Mouse (Mus musculus): ENCODE data around the gene Gamt.
A peak's percentile ranks its signal among the peaks of the same experiment; 100 is the strongest.
"Not testable (repeated sequence)": the region's sequence is repeated elsewhere in the genome, so short reads cannot be mapped to it uniquely, and the experiment has no call there.

Gamt gene

DNA sequence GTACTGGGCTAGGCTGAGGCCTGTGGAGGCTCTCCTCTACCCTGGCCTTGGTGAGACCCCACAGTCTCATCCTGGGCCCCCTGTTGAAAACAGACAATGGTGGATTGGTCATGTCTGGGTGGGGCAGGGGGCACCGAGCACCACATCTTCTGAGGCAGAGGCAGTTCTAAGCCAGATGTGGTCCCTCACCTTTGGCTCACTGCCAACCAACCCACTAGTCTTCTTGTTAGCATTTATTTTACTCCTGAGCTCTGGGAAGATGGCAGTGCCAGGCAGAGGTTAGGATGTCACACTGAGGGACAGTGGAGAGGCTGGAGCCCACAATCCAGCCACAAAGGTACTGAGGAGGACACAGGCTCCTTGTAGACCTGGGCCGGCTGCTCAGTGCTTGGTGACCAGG lies 2.9 kb downstream of the Gamt start:
- DNase-seq: no peak

DNA sequence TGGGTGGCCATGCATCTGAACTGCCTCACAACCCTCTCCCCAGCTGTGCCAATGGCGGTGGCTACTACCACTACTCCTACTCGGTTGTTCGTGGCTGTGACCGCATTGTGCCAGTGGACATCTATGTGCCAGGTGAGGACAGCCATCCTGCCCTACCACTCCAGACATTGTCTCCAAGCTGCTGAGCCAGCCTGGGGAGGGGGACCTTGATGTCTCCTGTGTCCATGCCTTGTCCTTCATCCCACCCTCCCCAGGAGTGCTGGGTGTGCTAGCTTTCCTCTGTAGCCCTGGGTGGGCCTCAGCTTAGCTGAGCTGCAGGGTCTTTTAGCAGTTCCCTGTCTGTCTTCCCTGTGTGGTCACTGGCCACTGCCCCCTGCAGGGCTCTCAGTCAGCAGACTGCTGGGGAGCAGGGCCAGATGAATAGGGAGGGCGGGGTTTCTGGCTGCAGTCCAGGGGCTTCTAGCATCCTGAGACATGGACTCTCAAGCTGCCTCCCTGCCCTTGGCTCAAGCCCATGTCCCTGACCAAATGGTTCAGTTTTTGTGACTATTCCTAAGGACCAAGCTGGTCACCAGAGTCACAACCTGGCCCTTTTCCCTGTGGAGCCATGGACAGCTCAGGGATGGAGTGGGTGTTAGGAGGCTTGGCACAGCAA lies 4.8 kb downstream of the Gamt start:
- peak; percentile 72 for DNase-seq

DNA sequence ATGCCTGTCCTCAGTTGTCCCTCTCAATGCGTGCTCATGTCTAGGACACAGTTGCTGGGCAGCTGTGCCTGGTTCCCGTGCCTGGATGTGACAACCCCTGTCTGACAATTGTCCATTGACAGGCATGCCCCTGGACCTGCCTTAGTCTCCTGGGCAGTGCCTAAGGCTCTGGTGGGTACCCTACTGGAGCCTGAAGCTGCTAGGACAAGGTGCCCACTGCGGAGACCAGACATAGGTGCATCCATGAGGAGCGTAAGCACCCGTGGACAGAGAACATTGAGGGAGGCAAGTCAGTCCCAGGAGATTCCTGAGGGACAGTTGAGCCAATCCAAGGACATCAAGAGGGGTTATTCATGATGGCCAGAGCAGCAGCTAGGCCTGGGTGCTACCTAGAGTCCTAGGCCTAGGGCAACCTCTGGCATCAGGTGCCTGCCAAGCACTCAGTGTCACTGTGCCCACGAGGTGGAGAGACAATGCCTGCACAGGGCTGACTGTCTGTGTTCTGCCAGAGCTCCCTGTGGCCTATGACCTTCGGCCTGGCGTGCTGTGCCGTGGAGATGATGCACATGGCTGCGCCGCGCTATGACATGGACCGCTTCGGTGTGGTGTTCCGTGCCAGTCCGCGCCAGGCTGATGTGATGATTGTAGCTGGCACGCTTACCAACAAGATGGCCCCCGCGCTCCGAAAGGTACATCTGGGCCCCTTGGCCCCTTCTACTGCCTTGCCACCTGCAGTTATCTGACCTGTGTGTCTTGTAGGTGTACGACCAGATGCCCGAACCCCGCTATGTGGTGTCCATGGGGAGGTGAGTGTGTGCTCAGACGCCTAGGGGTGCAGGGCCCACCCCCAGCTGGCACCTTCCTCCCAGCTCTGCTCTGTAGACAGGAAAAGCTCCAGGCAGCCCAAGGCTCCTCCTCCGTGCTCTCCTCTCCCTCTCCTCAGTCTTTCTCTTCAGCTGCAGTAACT lies 6.2 kb downstream of the Gamt start:
- no peak for DNase-seq

DNA sequence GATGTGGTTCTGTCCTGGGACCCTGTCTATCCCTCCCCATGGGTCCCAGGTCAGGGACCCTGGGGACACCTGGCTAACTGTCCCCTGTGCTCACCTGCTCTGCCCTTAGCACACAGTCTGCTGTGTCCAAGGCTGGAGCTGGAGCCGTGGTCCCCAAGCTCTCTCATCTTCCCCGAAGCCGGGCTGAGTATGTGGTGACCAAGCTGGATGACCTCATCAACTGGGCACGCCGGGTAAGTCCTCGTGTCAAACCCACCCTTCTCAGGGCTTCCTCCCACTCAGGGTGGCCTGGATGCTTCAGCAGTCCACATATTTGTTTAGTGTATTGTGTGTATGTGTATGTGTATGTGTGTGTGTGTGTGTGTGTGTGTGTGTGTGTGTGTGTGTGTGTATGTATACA lies 7.3 kb downstream of the Gamt start:
- DNase-seq: no peak

DNA sequence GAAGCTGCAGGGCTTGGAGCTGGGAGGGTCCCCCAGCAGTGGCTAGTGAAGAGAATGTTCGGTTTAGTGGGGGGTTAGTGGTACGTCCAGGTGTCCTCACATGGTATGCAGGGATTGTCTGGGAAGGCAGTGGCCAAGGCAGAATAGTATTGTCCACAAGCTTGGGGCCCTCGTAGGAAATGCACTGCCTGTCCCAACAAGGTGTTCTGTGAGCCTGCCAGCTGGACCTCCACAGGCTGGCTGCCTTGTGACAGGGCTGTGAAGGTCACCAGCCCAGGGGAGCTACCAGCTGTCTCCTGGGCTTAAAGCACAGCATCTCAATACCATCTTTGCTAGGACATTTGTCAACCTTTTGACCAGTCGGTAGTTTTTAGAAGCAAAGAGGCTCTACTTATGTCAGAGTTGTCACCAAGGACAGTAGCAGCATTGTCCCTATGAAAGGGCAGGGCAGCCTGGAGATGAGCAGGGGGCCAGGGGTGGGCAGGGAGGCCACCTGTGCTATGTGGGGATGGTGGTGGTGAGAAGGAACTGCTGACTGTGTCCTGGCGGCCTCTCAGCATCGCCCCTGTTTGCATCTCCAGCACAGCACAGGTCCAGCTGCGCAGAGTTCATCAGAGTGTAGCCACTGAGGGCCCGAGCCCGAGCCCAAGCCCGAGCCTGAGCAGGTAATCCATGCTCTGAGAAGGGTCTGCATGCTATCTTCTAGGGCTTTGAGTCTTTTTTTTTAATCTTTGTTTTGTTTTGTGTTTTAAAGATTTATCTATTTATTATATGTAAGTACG lies 8.1 kb downstream of the Gamt start:
- DNase-seq: no peak

DNA sequence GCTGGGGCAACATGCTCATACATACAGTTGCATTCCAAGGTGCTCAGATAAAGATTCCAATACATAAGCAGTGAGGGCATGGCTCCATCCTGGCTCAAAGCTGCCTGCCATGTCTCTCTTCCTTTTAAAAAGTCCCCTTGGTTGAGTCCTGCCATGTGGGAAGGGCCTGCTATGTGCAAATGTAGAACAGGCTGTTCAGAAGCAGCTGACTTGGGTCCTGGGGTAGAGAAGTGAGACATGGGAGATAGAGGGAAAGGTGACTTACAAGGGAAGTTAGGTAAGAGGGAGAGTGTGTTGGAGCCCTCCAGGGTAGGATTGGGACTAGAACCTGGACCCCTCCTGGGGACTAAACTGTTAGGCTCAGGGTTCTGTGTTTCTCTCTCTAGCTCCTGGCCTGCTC lies 8.8 kb downstream of the Gamt start:
- DNase-seq: no peak

DNA sequence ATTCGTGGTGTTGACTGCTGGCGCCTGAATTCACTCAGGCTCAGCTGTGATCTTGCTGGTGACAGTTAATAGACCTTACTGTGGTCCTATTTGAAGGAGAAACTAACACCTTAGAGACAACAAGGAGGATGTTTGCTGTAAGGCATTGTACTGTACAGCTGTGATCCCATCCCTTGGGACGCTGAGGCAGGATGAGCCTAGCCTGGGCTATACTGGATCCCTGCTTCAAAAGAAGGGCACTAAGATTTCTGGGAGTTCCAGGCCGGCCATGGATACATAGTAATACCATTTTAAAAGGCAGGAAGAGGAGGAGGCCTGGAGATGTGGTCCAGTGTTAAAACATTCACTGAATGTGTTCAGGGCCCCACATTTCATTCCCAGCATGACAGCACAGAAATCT lies 10.2 kb downstream of the Gamt start:
- no peak for DNase-seq

DNA sequence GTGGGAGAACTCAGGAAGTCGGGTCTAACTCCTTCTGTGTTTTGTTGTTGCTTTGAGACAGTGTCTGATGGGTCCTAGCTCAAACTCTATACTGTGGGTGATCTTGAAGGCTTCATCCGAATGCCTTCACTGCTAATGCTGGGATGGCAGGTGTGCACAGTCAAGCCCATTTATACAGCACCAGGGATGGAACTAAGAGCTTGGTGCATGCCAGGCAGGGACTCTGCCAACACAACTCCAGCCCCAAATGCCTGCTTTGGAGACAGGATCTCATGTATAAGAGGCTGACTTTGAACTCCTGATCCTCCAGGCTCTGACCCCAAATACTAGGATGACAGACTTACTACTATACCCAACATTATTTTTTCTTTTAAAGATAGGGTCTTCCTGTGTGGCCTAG lies 10.8 kb downstream of the Gamt start:
- DNase-seq: no peak

DNA sequence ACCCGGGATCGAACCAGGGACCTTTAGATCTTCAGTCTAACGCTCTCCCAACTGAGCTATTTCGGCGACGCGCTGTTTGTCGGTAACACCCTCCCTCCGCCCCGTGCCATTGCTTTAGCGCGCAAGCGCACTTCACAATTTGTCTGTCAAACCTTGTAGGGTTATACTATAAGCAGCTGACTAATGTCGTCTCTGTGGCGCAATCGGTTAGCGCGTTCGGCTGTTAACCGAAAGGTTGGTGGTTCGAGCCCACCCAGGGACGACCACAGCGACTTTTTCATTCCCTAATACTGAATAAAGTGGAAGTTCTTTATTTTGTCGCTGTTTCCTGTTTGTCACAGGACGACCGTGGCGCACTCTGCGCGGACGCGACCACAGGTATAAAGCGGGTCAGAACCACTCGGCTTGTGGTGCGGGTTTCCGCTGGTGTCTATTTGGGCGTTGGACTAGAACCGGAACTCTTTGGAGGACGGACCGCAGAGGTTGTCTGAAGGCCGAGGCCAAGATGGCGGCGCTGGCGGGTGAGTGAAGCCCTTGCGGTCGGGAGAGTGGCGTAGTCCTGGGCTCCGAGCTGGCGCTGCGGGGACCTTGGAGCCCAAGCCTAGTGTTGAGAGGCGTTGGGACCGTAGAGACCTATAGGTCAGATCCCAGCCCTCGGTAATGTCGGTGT lies 11.7 kb downstream of the Gamt start, which contains the start of gene Ndufs7:
Gene Ndufs7, plus strand, starts transcription at position 151 of the 670 bp plus-strand sequence.
- peak; percentile 95 for DNase-seq

DNA sequence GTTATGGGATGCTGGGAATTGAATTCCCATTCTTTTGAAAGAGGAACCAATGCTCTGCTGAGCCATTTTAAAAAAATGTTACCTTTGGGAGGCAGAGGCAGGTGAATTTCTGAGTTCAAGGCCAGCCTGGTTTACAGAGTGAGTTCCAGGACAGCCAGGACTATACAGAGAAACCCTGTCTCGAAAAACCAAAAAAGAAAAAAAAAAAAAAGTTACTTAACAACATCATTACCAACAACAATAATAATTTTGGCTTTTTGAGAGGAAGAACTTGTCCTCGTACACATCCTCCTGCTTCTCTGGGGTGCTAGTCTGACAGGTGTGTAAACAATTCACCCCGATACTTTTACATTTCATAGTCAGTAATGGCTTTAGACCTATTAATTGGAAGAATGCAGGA lies 12.4 kb downstream of the Gamt start:
- DNase-seq: not testable (repeated sequence)

DNA sequence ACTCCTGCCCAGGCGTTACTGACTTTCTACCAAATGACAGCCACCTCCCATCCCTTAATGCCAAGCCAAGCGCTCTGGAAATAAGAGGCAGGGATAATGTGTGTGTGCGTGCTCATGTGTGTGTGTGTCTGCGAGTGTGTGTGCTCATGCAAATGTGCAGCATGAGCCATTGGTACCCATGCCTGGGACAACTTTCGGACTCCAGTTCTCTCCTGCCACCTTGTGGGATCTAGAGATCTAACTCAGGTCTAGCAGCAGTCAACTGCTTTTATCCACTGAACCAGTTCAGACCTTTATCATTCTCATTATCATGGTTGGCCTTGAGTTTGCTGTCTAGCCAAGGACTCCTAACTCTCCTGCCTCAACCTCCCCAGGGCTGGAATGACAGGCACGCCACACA lies 13.0 kb downstream of the Gamt start:
- DNase-seq: peak; percentile 48

DNA sequence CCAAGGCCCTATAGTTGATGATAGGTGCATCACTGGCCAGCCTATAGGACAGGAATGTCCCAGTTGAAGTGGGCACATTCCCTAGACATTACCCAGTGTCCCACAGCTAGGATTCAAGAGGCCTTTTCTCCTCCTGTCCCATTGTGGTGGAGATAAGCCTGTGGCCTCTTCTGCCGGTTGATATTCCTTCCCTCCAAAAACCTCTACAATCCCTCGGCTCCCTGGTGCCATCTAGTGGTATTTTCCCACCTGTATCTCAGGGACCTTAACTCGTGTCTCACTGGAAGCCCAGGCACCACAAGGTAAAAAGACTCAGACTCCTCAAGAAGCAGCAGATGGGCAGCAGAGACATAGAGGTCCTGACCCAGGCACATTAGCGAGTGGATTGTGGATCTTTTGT lies 15.2 kb downstream of the Gamt start:
- peak; percentile 91 for DNase-seq

DNA sequence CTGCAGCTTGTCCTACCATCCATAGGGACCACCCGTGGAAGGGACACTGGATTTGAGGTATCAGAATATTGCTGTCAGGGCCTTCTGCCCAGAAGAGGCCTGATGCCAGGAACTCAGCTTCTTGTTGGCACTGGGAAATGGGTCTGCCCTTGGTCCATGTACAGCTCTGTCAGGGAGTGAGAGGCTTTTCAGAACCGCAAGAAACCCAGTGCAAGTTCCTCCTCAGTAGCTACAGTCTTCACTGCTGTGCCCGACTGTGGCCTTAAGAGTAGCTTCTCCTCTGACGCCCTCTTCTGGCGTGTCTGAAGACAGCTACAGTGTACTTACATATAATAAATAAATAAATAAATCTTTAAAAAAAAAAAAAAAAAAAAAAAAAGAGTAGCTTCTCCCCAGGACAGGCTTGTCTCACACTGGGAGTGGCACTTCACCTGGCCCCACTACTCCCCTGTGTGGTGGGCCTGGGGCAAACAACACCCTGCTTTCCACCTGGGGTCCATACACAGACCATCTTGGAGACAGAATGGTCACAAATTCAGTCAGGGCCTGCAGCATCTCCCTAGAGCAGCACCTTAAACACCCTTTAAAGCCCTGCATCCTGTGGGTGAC lies 15.9 kb downstream of the Gamt start:
- peak; percentile 67 for DNase-seq

DNA sequence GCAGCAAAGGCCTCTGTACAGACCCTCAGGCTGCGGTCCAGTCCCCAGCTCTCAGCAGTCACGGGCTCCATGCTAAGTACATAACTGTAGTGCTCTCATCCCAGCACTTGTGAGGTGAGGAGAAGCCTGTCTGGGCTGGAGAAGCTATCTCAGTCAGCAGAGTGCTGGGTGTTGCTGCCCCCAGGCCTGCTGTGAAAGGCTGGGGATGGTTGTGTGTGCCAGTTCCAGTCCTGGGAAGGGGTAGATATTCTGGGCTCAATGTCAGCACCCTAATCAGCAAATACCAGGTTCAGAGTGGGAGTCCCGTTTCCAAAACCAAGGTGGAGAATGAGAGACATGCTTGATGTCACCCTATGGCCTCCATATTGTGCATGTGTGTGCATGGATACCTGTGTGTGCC lies 18.2 kb downstream of the Gamt start:
- no peak for DNase-seq

DNA sequence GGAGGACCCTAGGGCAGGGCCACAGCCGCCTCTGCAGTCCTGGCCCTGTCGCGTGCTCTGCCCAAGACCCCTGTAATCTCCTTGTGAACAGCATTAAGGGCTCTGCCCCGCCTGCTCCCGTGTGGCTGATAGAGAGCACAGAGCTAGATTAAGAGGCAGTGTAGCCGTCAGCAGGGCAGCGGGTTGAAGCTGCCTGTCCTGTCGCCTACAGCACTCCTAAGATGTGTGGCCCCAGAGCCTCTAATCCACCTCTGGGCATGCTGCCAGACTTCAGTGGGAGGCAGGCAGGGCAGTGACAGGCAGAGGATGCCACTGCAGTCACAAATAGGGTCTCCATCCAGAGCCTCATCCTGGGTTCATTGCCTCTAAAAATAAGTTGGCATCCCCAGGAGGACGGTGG lies 18.7 kb downstream of the Gamt start:
- no peak for DNase-seq

DNA sequence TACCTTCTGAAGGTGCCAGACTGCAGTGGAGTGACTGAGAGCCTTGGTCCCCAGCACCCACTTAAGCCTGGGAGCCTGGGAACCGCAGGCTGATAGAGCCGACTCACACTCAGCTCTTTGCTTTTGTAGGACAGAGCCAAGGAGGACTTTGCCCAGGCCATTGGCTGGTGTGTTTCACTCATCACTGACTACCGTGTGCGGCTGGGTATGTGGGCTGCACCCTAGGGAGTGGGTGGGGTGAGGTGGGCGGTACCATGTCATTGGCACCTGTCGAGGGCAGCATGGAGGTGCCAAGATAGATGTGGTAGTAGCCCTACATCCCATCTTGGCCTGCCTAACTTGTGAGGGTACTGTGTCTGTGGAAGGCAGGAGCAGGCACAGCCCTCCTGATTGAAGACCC lies 21.0 kb downstream of the Gamt start:
- no peak for DNase-seq

DNA sequence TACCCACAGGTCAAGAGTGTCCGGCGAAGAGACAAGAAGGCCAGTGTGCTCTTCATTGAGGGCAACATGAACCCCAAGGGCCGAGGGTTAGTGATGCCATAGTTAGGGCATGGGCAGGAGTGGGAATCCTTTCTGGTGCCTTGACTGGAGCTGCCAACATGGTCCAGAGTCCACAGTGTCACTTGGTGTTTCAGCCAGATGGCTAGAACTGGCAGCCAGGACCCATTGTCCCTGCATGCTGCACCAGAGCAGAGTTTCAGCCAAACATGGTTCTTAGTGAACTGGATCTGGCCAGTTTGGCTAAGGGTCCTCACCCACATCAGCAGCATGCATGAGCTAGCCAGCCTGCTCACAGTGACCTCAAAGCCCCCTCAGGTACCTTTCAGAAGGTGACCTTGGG lies 22.5 kb downstream of the Gamt start:
- no peak for DNase-seq

DNA sequence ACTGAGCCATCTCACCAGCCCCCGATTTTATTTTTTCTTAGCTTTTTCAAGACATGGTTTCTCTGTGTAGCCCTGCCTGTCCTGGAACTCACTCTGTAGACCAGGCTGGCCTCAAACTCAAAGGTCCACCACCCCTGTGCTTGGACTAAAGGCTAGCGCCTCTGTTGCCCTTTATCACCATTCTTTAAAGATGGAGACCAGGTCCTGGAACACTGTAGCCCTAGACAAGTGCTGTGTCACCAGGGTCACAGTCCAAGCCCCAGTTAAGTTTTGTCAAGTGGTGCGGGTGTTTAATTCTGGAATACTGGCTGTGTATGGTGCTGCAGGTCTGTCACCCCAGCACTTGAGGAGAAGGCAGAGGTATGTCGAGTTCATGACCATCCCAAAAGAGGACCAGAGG lies 23.8 kb downstream of the Gamt start:
- DNase-seq: no peak

DNA sequence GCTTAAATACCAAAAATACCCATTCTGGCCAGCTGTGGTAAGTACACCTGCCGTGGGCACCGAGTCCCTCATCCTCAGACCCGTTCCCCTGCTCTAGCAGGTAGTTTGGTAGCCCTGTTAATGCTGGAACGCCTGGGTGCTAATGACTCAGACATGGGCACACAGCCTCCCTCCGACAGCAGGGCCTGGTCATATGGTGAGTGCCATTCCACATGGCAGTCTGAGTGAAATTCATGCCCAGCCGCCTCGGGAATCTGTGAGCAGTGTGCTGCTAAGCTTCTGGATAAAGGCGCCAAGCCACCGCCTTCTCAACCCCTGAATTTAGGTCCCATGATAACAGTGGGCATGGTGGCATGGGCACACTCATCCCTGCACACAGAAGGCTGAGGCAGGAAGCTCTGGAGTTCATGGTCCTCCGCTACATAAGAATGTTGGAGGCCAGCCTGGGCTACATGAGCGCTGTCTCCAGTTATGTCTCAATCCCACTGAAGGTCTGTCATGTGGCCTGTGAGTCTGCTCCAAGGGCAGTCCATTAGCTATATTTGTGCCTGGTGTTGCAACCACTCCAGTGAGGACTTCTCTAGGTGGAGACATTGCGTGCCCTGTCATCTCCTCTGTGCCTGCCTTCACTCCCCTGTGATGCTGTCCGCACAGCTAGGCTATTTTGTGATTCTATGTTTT lies 24.5 kb downstream of the Gamt start:
- no peak for DNase-seq

DNA sequence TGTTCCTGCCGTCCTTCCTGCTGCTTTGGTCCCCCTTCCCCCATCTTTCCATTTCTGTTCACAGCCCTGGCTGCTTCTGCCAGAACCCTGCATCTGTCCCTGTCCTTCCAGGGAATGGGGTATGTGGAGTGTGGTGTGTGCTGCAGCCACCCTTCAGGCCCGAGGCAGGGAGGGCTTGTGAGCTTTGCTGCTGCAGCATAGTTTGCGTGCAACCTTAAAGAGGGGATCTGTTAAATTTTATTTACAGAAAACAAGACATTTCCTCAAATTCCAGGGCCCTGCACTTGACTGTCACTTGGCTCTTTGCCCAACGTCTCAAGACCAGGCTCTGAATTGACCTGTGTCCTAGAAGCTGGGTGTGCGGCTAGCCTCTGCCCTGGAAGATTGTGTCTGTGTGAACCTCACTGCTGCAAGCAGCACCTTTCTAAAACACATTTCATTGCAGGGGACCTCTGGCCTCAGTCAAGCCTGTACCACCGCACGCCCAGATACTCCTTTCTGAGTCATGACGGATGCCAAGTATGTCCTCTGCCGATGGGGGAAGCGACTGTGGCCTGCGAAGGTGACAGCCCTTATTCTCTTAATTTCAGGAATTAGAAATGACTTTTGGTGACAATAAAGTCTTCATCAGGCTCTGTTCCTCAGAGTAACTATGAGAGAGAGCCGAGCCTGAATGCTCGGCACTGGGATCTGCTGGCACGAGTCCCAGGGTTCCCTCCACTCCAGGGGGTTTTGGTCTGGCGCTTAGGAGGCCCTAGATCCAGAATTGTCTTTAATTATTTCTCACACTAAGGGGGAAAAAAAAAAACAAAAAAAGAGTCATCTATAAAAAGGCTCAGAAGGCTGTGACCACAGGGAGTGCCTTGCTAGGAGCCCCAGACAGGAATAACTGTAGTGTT lies 32.7 kb downstream of the Gamt start:
- DNase-seq: peak; percentile 58

DNA sequence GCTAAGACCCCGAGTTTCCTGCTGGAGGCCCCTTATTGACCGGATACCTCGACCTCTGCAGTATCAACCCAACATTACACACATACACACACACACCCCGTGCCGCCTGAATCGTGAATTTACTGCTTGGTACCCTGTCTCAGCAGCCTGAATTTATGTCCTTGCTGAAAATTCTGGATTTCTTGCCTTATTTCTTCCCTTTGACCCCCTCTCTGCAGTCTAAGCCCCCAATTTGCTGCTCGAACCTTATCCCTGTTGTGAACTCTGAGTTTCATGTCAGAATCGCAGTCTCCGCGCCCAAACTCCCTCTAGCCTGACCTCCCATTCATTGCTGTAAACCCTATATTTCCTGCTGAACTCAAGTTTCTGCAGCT lies 33.7 kb downstream of the Gamt start:
- no peak for DNase-seq

All from kidney, postnatal 10 days (tissue).